Mouse (Mus musculus): ENCODE data around the gene Zfp422. TPM values are rescaled to one million over a fixed set of nuclear protein-coding genes. Genes with fewer than 3 reads are reported as not detected.
A peak's percentile ranks its signal among the peaks of the same experiment; 100 is the strongest.

Gene Zfp422
- total RNA-seq (2012; rRNA removed) (11.9 and 13.0 TPM in 2 replicates), total RNA-seq (2014; rRNA removed) (25.9 and 33.4 TPM in 2 replicates), polyA plus RNA-seq (2012; ENCODE audit: insufficient read length, low read depth) (31.1 and 33.2 TPM in 2 replicates)

GRCm38 (mm10) chr6:116628539-116629171, at the start of gene Zfp422:
Gene Zfp422 (minus strand): TSS chr6:116628999.
- Histone ChIP-seq H3K4me3 (replicated peaks in 1 of 3; ENCODE audit: low read depth in 2 of 3, low read length in 2 of 3, poor library complexity in 1 of 3) (peak within 1 kb of the TSS; percentile 81 to 88 (median 85)), H3K27ac (ENCODE audit: insufficient read depth, low read depth) (peak within 1 kb of the TSS; percentile 27; the same call in 1 of the 2 replicates), H3K9ac (ENCODE audit: insufficient read depth, low read depth) (peak within 1 kb of the TSS; percentile 90), H3K27me3 (replicated peaks) (no peaks in the 10 kb centered on the region), H3K4me2 (ENCODE audit: insufficient read depth, low read depth, poor library complexity, severe bottlenecking) (peak within 1 kb of the TSS; percentile 94), H3K36me3 (replicated peaks in 1 of 2; ENCODE audit: control insufficient read depth in 1 of 2, insufficient read depth in 1 of 2, low read length in 1 of 2) (peaks cover 11 to 27% of the 10 kb centered on the region in 2 experiments), H3K4me1 (ENCODE audit: control insufficient read depth in 1 of 2, insufficient read depth in 2 of 2) (peaks cover 3 to 30% of the 10 kb centered on the region in 2 experiments), H3K9me3 (replicated peaks; ENCODE audit: low read length) (no peaks in the 10 kb centered on the region), H3K79me2 (replicated peaks; ENCODE audit: control insufficient read depth, extremely low read depth, insufficient read depth, poor library complexity, severe bottlenecking) (peaks cover 15% of the 10 kb centered on the region)
- peak; percentile 84 for TF ChIP-seq ELF1 (IDR thresholded peaks at IDR 0.05; ENCODE audit: low read depth, low read length)
- no peak for TF ChIP-seq USF2 (conservative IDR thresholded peaks at IDR 0.05; ENCODE audit: low read depth, low read length)
- peak; percentile 84 for TF ChIP-seq POLR2A (IDR thresholded peaks at IDR 0.05; ENCODE audit: low read depth, low read length)
- TF ChIP-seq MAX (IDR thresholded peaks at IDR 0.05; ENCODE audit: low read length), result no peak
- no peak for TF ChIP-seq ZC3H11A (IDR thresholded peaks at IDR 0.05; ENCODE audit: low read depth, low read length)
- TF ChIP-seq RAD21 (IDR thresholded peaks at IDR 0.05; ENCODE audit: low read depth, low read length), result no peak
- peak; percentile 75 for TF ChIP-seq NELFE (IDR thresholded peaks at IDR 0.05; ENCODE audit: low read depth, low read length)
- TF ChIP-seq MYC (IDR thresholded peaks at IDR 0.05; ENCODE audit: low read depth, low read length), result no peak
- peak; percentile 83; the same call in 1 of the 2 replicates for TF ChIP-seq UBTF (IDR thresholded peaks at IDR 0.05; ENCODE audit: low read depth, low read length)
- TF ChIP-seq NRF1 (IDR thresholded peaks at IDR 0.05; ENCODE audit: low read depth, low read length), result peak; percentile 49
- no peak for TF ChIP-seq EP300 (IDR thresholded peaks at IDR 0.05; ENCODE audit: low read length)
- TF ChIP-seq CHD2 (IDR thresholded peaks at IDR 0.05; ENCODE audit: low read length), result no peak
- no peak; the same call in 1 of the 2 replicates for TF ChIP-seq CHD1 (IDR thresholded peaks at IDR 0.05; ENCODE audit: low read depth, low read length)
- TF ChIP-seq IRF4 (IDR thresholded peaks at IDR 0.05; ENCODE audit: low read depth, low read length), result peak; percentile 7; the same call in 1 of the 2 replicates
- no peak for TF ChIP-seq PAX5 (IDR thresholded peaks at IDR 0.05; ENCODE audit: low read length)
- peak; percentile 69; the same call in 1 of the 2 replicates for TF ChIP-seq MXI1 (IDR thresholded peaks at IDR 0.05; ENCODE audit: low read depth, low read length)
- no peak for TF ChIP-seq MAZ (IDR thresholded peaks at IDR 0.05; ENCODE audit: low read depth, low read length)
- peak; percentile 78 for TF ChIP-seq HCFC1 (IDR thresholded peaks at IDR 0.05; ENCODE audit: low read depth, low read length)
- TF ChIP-seq ETS1 (conservative IDR thresholded peaks at IDR 0.05; ENCODE audit: low read depth, low read length), result no peak
- TF ChIP-seq TCF12 (IDR thresholded peaks at IDR 0.05; ENCODE audit: low read depth, low read length), result peak; percentile 89
- no peak for TF ChIP-seq BHLHE40 (IDR thresholded peaks at IDR 0.05; ENCODE audit: low read depth, low read length)
- TF ChIP-seq SMC3 (IDR thresholded peaks at IDR 0.05; ENCODE audit: low read depth, low read length), result no peak
- TF ChIP-seq ZKSCAN1 (IDR thresholded peaks at IDR 0.05; ENCODE audit: borderline replicate concordance, low read depth, low read length), result no peak
- no peak for TF ChIP-seq CTCF (conservative IDR thresholded peaks at IDR 0.05 in 1 of 2, IDR thresholded peaks at IDR 0.05 in 1 of 2; ENCODE audit: low read depth in 2 of 2, low read length in 2 of 2)
- no peak for TF ChIP-seq POLR2AphosphoS2 (IDR thresholded peaks at IDR 0.05; ENCODE audit: low read depth, low read length)
- 0 out of 2 replicates have a peak, but pooled peaks have one; percentile 48 for TF ChIP-seq TBP (conservative IDR thresholded peaks at IDR 0.05; ENCODE audit: low read depth, low read length)
- TF ChIP-seq JUN (IDR thresholded peaks at IDR 0.05; ENCODE audit: insufficient read depth, low read depth, low read length), result no peak
- TF ChIP-seq SIN3A (IDR thresholded peaks at IDR 0.05; ENCODE audit: low read length), result peak; percentile 69; the same call in 1 of the 2 replicates
- no peak for TF ChIP-seq JUND (conservative IDR thresholded peaks at IDR 0.05; ENCODE audit: low read depth, low read length)
- no peak for TF ChIP-seq E2F4 (IDR thresholded peaks at IDR 0.05; ENCODE audit: insufficient replicate concordance, low read depth, low read length)
- no peak for TF ChIP-seq MEF2A (IDR thresholded peaks at IDR 0.05; ENCODE audit: borderline replicate concordance, low read depth, low read length)
- no peak for TF ChIP-seq GABPA (IDR thresholded peaks at IDR 0.05; ENCODE audit: insufficient replicate concordance, low read depth, low read length)
- no peak for TF ChIP-seq USF1 (IDR thresholded peaks at IDR 0.05; ENCODE audit: low read depth, low read length)
- TF ChIP-seq MAFK (IDR thresholded peaks at IDR 0.05; ENCODE audit: insufficient replicate concordance, low read length), result no peak
- no peak for TF ChIP-seq ZNF384 (IDR thresholded peaks at IDR 0.05; ENCODE audit: low read depth, low read length)
- TF ChIP-seq KAT2A (IDR thresholded peaks at IDR 0.05; ENCODE audit: insufficient replicate concordance, low read length), result 0 out of 2 replicates have a peak, but pooled peaks have one; percentile 50
- TF ChIP-seq ZMIZ1 (IDR thresholded peaks at IDR 0.05; ENCODE audit: low read depth, low read length), result peak; percentile 76
- TF ChIP-seq RCOR1 (conservative IDR thresholded peaks at IDR 0.05; ENCODE audit: low read depth, low read length), result no peak; the same call in 1 of the 2 replicates
- dilution Hi-C loops (cut with MboI; ENCODE audit: extremely low pct_ligation_motif_present, extremely low pct_unique_long_range_greater_than_20kb, low sequenced_read_pairs), result no loop called here
- DNase-seq (ENCODE audit: extremely low read depth), result peak; percentile 58
- in situ Hi-C loops (cut with MboI; ENCODE audit: low pct_ligation_motif_present, low pct_unique_long_range_greater_than_20kb, low sequenced_read_pairs), result no loop called here

All from CH12.LX (cell line).